Mouse (Mus musculus) gastrocnemius, postnatal 10 days (tissue): ENCODE results near the gene Skiv2l. TPM values are rescaled to one million over a fixed set of nuclear protein-coding genes. Genes with fewer than 3 reads are reported as not detected.
"Not testable (repeated sequence)": the region's sequence is repeated elsewhere in the genome, so short reads cannot be mapped to it uniquely, and the experiment has no call there.

Experiments
- DNase-seq: peaks from one replicate; pipeline ENCODE4 v3.0.0; 2021; ENCODE audit warnings: mixed read lengths
- total RNA-seq, 2 experiments: library from RNA; stranded (reverse); gene quantifications; 2 replicates each; pipeline ENCODE4 v1.2.3; 2021

Skiv2l gene
- total RNA-seq, 2 experiments from 2014 or later, result 19.6 to 22.2 TPM

DNA sequence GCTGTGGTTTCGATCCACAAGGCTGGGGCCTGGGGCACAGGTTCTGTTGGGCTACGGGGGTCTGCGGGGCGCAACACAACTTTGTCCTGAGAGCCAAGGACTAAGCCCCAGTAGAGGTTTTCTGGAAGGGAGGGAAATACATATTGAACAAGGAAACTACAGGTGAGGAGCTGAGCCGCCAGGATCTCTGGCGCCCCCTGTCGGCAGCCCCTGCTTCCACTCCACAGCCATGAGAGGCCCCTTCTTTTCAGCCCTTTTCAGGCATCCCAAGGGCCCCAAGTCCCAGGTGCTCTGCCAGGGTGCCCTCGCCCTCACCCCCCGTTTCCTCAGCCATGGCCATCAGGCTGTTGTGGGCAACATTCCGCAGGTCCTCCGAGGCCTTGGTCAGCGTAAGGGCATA lies 36.3 kb downstream of the Skiv2l start:
- peak; percentile 54 for DNase-seq

GRCm38 (mm10) chr17:34811275-34811674 lies 38.7 kb downstream of the Skiv2l start:
- no peak for DNase-seq

DNA sequence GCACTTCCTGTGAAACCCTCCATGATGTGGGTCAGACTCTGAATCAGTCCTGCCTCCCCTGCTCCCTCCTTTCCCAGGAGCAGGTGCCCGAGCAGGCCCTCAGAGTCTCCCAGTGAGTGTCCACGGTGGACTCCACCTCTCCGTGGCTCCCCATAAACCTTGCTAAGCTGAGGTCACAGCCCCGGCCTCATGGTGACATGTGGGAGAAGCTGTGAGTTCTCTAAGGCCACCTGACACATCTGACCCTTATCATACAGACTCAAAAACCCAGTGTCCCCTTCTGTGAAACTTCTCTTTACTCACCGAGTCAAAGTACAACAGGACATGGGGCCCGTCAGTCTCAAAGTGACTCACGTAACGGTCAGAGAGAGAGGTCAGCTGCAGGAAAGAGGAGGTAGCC lies 39.2 kb downstream of the Skiv2l start:
- DNase-seq, result not testable (repeated sequence)

DNA sequence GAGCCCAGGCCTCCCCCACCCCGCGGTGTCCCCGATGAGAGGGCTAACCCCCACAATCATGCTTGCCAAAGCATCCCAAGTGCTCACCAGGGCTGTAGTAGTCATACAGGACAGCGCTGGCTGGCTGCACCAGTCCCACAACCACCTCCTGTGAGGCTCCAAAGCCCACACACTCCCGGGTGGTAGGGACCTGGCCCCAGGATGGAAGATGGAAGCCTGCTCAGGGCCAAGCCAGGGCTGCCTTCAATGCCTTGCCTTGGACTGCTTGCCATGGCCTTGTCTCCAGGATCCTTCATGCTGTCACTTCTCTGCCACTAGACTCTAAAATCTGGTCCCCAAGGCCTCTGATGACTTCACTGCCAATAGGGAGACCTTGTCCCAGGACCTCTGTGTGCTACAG lies 39.6 kb downstream of the Skiv2l start:
- not testable (repeated sequence) for DNase-seq

DNA sequence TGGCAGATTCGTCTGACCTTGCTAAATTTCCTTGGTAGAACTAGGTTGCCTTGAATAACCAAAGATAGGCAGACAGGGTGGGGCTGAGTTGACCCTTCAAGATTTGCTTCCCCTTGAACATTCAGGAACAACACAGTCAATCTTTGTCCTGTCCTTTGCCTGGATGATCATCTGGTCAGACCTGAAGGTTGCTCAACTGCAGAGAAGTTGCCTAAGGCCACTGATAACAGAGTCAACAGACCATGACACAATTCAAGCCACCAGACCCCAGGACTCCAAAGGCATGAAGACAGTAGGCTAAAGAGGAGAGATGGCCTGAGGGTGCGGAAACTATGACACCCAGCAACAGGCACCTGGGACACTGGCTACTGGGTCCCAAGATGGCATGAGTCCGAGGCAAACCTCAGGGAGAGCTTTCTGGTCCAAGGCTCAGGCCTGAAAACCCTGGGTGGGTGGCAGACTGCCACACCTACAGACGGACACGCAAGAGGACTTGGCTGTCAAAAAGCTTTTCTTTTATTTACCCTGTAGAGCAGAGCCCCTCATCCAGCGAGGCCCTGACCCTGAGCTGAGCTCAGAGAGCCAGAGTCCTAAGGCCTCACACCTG lies 41.3 kb downstream of the Skiv2l start:
- DNase-seq, result no peak

GRCm38 (mm10) chr17:34807176-34807575 lies 42.8 kb downstream of the Skiv2l start:
- no peak for DNase-seq

DNA sequence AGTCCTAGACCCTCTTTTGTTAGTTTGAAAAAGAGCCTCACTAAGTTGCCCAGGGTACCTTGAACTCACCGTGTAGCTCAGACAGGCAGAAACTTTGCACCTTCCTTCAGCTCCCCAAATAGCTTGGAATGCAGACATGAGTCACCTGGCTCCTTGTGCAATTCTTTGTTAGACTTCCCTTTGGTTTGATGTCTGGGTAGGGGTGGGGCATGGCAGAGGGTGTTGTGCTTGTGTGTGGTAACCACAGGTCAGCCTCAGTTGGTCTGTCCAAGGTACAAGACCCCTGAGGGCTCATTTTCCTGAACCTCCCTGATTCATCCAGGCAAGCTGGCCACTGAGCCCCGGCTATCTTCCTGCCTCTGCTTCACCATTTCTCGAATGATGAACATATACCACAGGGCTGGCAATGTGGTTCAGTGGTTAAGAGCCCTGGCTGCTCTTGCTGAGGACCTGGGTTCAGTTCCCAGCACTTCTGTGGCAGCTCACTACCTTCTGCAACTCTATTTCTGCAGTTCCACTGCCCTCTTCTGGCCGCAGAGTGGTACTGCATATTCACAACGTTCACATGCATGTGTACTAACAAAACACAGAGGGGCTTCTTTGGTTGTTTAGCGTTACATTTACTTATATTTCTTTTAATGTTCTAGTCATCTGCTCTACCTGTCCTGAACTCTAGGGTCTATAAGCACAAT lies 45.0 kb downstream of the Skiv2l start:
- no peak for DNase-seq

DNA sequence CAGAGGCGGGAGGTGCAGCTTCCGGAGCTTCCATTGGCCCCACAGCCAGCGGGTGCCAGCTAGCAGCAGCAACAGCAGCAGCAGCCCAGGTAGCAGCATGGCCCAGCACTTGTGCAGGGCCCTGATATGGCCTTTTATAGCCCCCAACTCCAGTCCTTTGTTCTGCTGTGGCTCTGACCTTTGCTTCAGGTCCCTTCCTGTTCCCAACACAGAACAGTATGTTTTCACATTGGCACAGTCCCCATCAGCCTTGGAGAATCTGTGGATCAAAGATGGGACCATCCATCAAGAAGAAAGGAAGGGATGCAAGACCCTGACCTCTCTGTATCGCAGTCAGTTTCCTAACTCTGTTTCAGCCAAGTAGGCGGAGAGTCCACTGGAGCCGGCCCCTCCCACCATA lies 45.7 kb downstream of the Skiv2l start, which contains the start of gene Cyp21a1:
Cyp21a1 (minus strand) TSS at position 261 of the 400 bp plus-strand sequence.
- DNase-seq, result not testable (repeated sequence)

DNA sequence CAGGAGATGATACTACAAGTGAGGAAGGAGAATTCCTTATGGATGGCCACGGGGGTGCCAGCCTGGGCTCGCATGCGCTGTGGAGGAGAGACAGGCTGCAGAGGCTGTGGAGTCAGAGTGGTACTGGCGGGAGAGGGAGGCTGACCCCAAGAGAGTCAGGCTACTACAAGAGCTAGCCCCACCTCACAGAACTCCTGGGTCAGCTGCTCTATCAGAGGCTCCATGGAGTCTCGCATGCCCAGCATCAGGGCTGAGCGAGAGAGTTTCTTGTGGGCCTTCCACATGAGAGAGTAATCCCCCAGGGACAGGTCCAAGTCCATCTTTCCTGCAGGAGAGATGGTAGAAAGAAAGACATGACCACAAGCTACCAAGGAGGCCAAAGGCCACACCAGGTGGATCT lies 46.6 kb downstream of the Skiv2l start:
- DNase-seq, result not testable (repeated sequence)

- not testable (repeated sequence) for DNase-seq
Measured at GRCm38 (mm10) chr17:34802756-34803155, 47.3 kb downstream of the Skiv2l start.

DNA sequence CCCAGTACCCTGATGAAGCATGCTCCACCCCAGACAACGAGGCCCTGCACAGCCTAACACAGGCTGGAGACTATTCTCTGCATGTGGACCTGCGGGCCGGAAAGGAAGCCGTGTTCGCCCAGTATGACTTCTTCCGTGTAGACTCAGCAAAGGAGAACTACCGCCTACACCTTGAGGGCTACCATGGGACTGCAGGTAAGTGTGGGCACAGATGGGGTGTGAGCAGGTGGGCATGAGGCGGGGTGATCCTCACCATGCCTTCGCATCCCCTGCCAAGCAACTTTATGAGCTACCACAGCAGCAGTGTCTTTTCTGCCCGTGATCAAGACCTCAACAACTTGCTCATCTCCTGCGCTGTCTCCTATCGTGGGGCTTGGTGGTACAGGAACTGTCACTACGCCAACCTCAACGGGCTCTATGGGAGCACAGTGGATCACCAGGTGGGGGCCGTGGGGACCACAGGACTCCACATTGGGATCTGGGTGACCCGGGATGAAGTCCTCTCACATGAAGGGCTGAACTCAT lies 49.2 kb downstream of the Skiv2l start:
- not testable (repeated sequence) for DNase-seq

DNA sequence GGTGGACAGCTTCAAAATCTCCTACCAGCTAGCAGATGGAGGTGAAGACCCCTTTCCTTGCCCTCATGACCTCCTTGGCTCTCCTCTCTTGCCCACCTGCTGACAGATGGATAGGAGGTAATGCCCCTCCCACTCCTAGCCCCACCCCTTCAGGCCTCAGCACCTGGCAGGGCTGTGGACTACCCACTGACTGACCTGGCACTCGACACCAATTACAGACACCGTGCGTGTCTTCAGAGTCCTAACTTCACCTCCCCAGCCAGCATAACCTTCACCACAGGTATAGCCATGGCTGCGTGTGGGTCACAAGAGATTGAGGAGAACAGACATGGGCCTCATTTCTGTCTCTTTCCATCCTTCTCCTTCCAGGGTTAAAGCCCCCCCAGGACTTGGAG lies 50.5 kb downstream of the Skiv2l start:
- DNase-seq, result no peak

DNA sequence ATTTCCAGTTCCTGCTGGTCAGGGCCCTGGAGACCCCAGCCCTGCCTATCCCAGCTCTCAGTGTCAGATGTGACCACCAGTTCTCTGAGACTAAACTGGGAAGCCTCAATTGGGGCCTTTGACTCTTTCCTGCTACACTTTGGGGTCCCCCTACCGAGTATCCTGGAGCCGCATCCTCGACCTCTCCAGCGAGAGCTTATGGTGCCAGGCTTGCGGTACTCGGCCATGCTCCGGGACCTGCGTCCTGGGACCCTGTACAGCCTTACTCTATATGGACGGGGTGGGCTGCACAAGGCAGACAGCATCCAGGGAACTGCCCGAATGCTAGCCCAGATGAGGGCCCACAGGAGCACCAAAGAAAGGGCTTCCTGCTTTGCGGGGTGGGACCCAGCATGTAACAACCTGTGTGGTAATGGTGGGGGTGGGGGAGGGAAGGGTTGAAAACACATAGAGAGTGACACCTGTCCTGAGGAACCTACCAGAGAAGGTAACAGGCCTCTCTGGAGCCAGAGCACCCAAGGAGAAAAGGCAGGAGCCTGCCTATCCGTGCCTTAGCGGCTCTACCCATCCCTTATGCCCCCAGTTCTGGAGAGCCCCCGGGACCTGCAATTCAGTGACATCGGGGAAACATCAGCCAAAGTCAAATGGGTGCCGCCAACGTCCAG lies 51.0 kb downstream of the Skiv2l start:
- no peak for DNase-seq

DNA sequence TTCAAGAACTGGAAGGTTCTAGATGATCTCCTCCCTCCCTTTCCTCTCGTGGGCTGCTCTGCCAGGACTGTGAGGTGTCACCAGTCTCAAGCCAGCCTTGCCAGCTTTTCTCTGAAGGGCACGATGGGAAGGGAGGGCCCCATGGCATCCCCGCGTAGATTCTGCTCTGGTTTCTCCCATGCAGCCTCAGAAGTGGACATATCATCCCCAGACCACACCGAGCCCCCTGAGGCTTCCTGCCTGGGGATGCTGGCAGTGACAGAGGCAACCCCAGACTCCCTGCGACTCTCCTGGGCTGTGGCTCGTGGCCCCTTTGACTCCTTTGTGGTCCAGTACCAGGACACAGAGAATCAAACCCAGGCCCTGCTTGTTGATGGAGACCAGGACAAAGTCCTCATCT lies 51.9 kb downstream of the Skiv2l start:
- DNase-seq, result not testable (repeated sequence)

DNA sequence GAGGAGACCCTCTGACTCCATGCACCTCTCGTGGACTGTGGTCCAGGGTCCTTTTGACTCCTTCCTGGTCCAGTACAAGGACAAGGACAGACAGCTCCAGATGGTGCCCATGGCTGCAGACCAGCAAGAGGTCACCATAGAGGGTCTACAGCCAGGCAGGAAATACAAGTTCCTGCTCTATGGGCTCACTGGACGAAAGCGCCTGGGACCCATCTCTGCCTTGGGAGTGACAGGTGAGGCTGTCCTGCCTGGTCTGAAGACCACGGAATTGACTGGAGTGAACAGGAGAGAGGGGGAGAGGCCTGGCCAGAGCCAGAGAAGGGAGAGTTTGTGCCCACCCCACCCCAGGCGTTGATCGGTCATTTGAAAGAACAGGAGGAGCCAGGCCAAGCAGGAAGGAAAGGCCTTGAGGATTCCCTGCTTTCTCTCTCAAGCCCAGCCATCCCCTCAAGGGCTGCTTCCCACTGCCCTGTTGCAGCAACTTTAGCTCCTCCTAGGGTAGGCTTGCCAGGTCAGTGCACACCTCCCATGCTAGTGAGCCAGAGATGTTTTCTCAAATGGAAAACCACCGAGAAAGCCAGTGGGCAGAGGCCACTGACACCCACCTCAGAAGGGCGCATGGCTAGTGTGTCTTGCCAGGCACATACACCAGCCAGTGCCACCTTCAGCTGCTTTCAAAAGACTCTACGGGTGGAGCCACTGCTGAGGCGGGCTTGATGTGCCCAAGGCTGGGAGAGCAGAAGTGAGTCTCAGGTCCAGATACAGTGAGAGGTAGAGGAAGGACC lies 52.6 kb downstream of the Skiv2l start:
- DNase-seq, result not testable (repeated sequence)

DNA sequence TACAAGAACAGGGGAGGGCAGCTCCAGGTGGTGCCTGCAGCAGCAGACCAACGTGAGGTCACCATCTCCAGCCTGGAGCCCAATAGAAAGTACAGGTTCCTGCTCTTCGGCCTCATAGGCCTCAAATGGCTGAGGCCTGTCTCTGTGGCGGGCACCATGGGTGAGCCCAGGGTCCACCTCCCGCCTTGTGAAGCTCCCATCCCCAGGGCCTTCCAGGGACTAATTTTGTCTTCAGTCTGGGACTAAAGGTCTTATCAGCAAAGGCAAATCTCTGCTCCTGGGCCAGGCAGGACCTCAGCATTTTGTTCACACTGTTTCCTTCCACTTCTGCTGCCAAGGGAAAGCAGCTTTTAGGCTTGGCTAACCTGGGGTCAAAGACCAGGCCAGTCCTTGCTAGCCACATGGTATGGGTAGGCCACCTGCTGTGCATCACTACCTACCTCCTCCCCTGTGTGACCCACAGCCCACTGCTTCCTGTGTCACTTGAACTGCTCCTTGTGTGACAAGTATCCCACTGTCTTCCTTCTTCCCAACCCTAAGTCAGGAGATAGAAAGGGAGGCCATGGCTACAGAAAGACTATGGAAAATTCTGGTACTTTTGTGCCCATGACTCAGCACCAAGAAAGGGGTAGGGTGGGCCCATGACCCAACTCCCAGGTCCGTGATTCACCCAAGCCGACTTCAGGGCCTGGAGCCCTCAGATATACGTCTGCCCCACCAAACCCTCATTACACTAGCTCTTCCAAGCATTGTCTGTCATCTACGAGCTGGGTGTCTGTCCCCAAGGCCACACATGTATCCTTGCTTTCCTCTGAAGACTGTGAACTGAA lies 53.5 kb downstream of the Skiv2l start:
- no peak for DNase-seq

GRCm38 (mm10) chr17:34795633-34796032 lies 54.4 kb downstream of the Skiv2l start:
- peak; percentile 71 for DNase-seq

GRCm38 (mm10) chr17:34795016-34795415 lies 55.0 kb downstream of the Skiv2l start:
- no peak for DNase-seq
